ENCODE assay signal across 15 mouse cellular contexts in the genomic region with DNA sequence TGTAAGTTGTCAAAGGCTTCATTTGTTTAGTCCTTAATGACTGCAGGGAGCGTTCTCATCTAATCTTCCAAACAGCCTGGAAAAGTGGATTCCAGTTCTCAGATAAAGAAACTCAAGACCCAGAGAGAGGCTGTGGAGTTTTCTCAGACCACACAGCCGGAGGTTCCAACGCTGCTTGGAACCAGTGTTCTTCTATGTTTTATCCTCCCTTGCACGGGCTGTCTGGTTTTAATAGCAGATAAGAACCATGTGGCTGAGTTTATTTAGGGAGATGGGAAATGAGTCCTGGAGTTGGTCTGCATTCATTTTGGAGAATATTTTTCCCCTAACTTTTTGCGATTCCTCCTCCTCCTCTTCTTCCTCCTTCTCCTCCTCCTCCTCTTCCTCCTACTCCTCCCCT. TPM values are rescaled to one million over a fixed set of nuclear protein-coding genes. Genes with fewer than 3 reads are reported as not detected.
DNase-seq lines count a peak whose midpoint lies in the region; ATAC-seq and TF ChIP-seq lines count a peak whose summit lies in the region.
"Had no signal": no experiment of that assay in that cellular context is flagged by ENCODE, and none has a peak within 500 bp of the region (broad histone marks: within the 10 kb centered on the region; RNA-seq: fewer than 3 reads in every experiment).

No protein-coding gene starts in this region.

- TF ChIP-seq EP300 in CH12.LX (IDR thresholded peaks at IDR 0.05; ENCODE audit: low read length), result no peak

- in situ Hi-C loops in CH12.LX (cut with MboI; ENCODE audit: low pct_ligation_motif_present, low pct_unique_long_range_greater_than_20kb, low sequenced_read_pairs), result no loop called here

- no peak for ATAC-seq in intestine, embryonic 15.5 days
- ATAC-seq in intestine, postnatal 0 days, result no peak
- no peak for ATAC-seq in embryonic facial prominence, embryonic 15.5 days (ENCODE audit: insufficient number of reproducible peaks, low FRiP score, low TSS enrichment, low read depth)
- no peak for ATAC-seq in midbrain, postnatal 0 days (ENCODE audit: low FRiP score)
- ATAC-seq: inflammation-experienced regulatory T-cells, adult 6 months had no signal

- no peak for TF ChIP-seq POLR2A in CH12.LX (IDR thresholded peaks at IDR 0.05; ENCODE audit: low read depth, low read length)

- H3K9me3 ChIP-seq in intestine, embryonic 15.5 days, result no peaks in the 10 kb centered on the region
- no peaks in the 10 kb centered on the region for H3K9me3 ChIP-seq in intestine, postnatal 0 days (ENCODE audit: control insufficient read depth)
- H3K9me3 ChIP-seq in CH12.LX (replicated peaks; ENCODE audit: low read length), result no peaks in the 10 kb centered on the region
- no peaks in the 10 kb centered on the region for H3K9me3 ChIP-seq in embryonic facial prominence, embryonic 15.5 days (replicated peaks)
- no peaks in the 10 kb centered on the region for H3K9me3 ChIP-seq in midbrain, postnatal 0 days (ENCODE audit: low read length)
- H3K9me3 ChIP-seq: liver, embryonic 13.5 days had no signal

- dilution Hi-C loops in CH12.LX (cut with MboI; ENCODE audit: extremely low pct_ligation_motif_present, extremely low pct_unique_long_range_greater_than_20kb, low sequenced_read_pairs), result no loop called here

- H3K4me3 ChIP-seq in intestine, embryonic 15.5 days (replicated peaks), result no peak overlapping the region
- no peak overlapping the region for H3K4me3 ChIP-seq in intestine, postnatal 0 days (ENCODE audit: low read depth, low read length)
- no peak overlapping the region for H3K4me3 ChIP-seq in CH12.LX (replicated peaks in 1 of 3; ENCODE audit: low read depth in 2 of 3, low read length in 2 of 3, poor library complexity in 1 of 3)
- H3K4me3 ChIP-seq in embryonic facial prominence, embryonic 15.5 days (replicated peaks), result no peak overlapping the region
- H3K4me3 ChIP-seq in midbrain, postnatal 0 days (ENCODE audit: low read depth, low read length), result no peak overlapping the region
- H3K4me3 ChIP-seq: liver, embryonic 13.5 days had no signal

- TF ChIP-seq RAD21 in CH12.LX (IDR thresholded peaks at IDR 0.05; ENCODE audit: low read depth, low read length), result no peak

- no peaks in the 10 kb centered on the region for H3K79me2 ChIP-seq in CH12.LX (replicated peaks; ENCODE audit: control insufficient read depth, extremely low read depth, insufficient read depth, poor library complexity, severe bottlenecking)

- H3K4me2 ChIP-seq in intestine, embryonic 15.5 days (replicated peaks), result no peak overlapping the region
- H3K4me2 ChIP-seq in intestine, postnatal 0 days (replicated peaks; ENCODE audit: low read depth), result no peak overlapping the region
- peak overlapping the region; percentile 23; the same call in 1 of the 2 replicates for H3K4me2 ChIP-seq in CH12.LX (ENCODE audit: insufficient read depth, low read depth, poor library complexity, severe bottlenecking)
- 0 out of 2 replicates have a peak overlapping the region, but pooled peaks have one; percentile 9 for H3K4me2 ChIP-seq in embryonic facial prominence, embryonic 15.5 days (replicated peaks)
- no peak overlapping the region for H3K4me2 ChIP-seq in midbrain, postnatal 0 days (ENCODE audit: low read depth, low read length, poor library complexity, severe bottlenecking)
- H3K4me2 ChIP-seq: liver, embryonic 13.5 days; lung, embryonic 14.5 days had no signal

- H3K27me3 ChIP-seq in intestine, embryonic 15.5 days (replicated peaks), result no peaks in the 10 kb centered on the region
- no peaks in the 10 kb centered on the region for H3K27me3 ChIP-seq in intestine, postnatal 0 days (replicated peaks; ENCODE audit: control insufficient read depth, insufficient read depth, low read length)
- H3K27me3 ChIP-seq in CH12.LX (replicated peaks), result no peaks in the 10 kb centered on the region
- H3K27me3 ChIP-seq in embryonic facial prominence, embryonic 15.5 days, result no peaks in the 10 kb centered on the region
- no peaks in the 10 kb centered on the region for H3K27me3 ChIP-seq in midbrain, postnatal 0 days (ENCODE audit: insufficient read depth, low read length)
- H3K27me3 ChIP-seq: liver, embryonic 13.5 days had no signal

- DNase-seq in heart, adult 8-10 months (ENCODE audit: low spot score), result peak; percentile 24
- no peak for DNase-seq in heart, postnatal 4 days
- DNase-seq in CH12.LX (ENCODE audit: extremely low read depth), result no peak
- DNase-seq in midbrain, postnatal 0 days (ENCODE audit: low spot score), result no peak
- DNase-seq in right cerebral cortex, postnatal 10 days (ENCODE audit: low spot score in 2 of 2), result no peak
- DNase-seq: adrenal gland, adult 2 months; cerebellum, adult 9-10 months; liver, embryonic 13.5 days; retina, postnatal 1 day; thymus, postnatal 14 days had no signal

- peak overlapping the region; percentile 13; the same call in 1 of the 2 replicates for H3K27ac ChIP-seq in intestine, embryonic 15.5 days
- no peak overlapping the region for H3K27ac ChIP-seq in intestine, postnatal 0 days (ENCODE audit: low read depth, low read length)
- H3K27ac ChIP-seq in CH12.LX (ENCODE audit: insufficient read depth, low read depth), result no peak overlapping the region
- H3K27ac ChIP-seq in embryonic facial prominence, embryonic 15.5 days (replicated peaks), result peak overlapping the region; percentile 76
- no peak overlapping the region for H3K27ac ChIP-seq in midbrain, postnatal 0 days (ENCODE audit: low read depth, low read length)
- H3K27ac ChIP-seq: liver, embryonic 13.5 days had no signal

- H3K36me3 ChIP-seq in intestine, embryonic 15.5 days, result no peaks in the 10 kb centered on the region
- no peaks in the 10 kb centered on the region for H3K36me3 ChIP-seq in intestine, postnatal 0 days (ENCODE audit: control insufficient read depth, insufficient read depth)
- H3K36me3 ChIP-seq in CH12.LX (replicated peaks in 1 of 2; ENCODE audit: control insufficient read depth in 1 of 2, insufficient read depth in 1 of 2, low read length in 1 of 2), result no peaks in the 10 kb centered on the region
- H3K36me3 ChIP-seq in embryonic facial prominence, embryonic 15.5 days, result no peaks in the 10 kb centered on the region
- H3K36me3 ChIP-seq in midbrain, postnatal 0 days (ENCODE audit: insufficient read depth, low read length), result no peaks in the 10 kb centered on the region
- H3K36me3 ChIP-seq: liver, embryonic 13.5 days had no signal

- H3K9ac ChIP-seq in intestine, embryonic 15.5 days, result no peak overlapping the region
- no peak overlapping the region for H3K9ac ChIP-seq in intestine, postnatal 0 days (ENCODE audit: low read depth, low read length)
- no peak overlapping the region for H3K9ac ChIP-seq in CH12.LX (ENCODE audit: insufficient read depth, low read depth)
- no peak overlapping the region for H3K9ac ChIP-seq in embryonic facial prominence, embryonic 15.5 days
- no peak overlapping the region for H3K9ac ChIP-seq in midbrain, postnatal 0 days (replicated peaks; ENCODE audit: low read length, poor library complexity, severe bottlenecking)
- H3K9ac ChIP-seq: liver, embryonic 13.5 days; lung, embryonic 14.5 days had no signal

- 0 out of 2 replicates have a peak, but pooled peaks cover 3% of the 10 kb centered on the region for H3K4me1 ChIP-seq in intestine, embryonic 15.5 days (replicated peaks)
- no peaks in the 10 kb centered on the region for H3K4me1 ChIP-seq in intestine, postnatal 0 days (replicated peaks; ENCODE audit: control insufficient read depth, insufficient read depth, low read length)
- H3K4me1 ChIP-seq in CH12.LX (ENCODE audit: control insufficient read depth in 1 of 2, insufficient read depth in 2 of 2), result peaks cover 23 to 59% of the 10 kb centered on the region in 2 experiments
- H3K4me1 ChIP-seq in embryonic facial prominence, embryonic 15.5 days, result peaks cover 27% of the 10 kb centered on the region
- no peaks in the 10 kb centered on the region for H3K4me1 ChIP-seq in midbrain, postnatal 0 days (ENCODE audit: insufficient read depth, low read length)
- H3K4me1 ChIP-seq: liver, embryonic 13.5 days had no signal

- no peak for TF ChIP-seq CTCF in intestine, postnatal 0 days (IDR thresholded peaks at IDR 0.05; ENCODE audit: low read depth)
- no peak for TF ChIP-seq CTCF in CH12.LX (conservative IDR thresholded peaks at IDR 0.05 in 1 of 2, IDR thresholded peaks at IDR 0.05 in 1 of 2; ENCODE audit: low read depth in 2 of 2, low read length in 2 of 2)
- TF ChIP-seq CTCF in midbrain, postnatal 0 days (IDR thresholded peaks at IDR 0.05), result no peak

- WGBS in intestine, embryonic 15.5 days, result 47% methylated on average over 5 of the region's 5 CpGs
- 55% methylated on average over 5 of the region's 5 CpGs for WGBS in intestine, postnatal 0 days
- 34% methylated on average over 5 of the region's 5 CpGs for WGBS in embryonic facial prominence, embryonic 15.5 days
- WGBS in midbrain, postnatal 0 days, result 81% methylated on average over 5 of the region's 5 CpGs

TF ChIP-seq in CH12.LX, 34 proteins besides CTCF, POLR2A, EP300 and RAD21 (continues in another document):
- TF ChIP-seq BHLHE40 (IDR thresholded peaks at IDR 0.05; ENCODE audit: low read depth, low read length) (no peak), NELFE (IDR thresholded peaks at IDR 0.05; ENCODE audit: low read depth, low read length) (no peak), SMC3 (IDR thresholded peaks at IDR 0.05; ENCODE audit: low read depth, low read length) (no peak), ZNF384 (IDR thresholded peaks at IDR 0.05; ENCODE audit: low read depth, low read length) (no peak), NRF1 (IDR thresholded peaks at IDR 0.05; ENCODE audit: low read depth, low read length) (no peak), POLR2AphosphoS2 (IDR thresholded peaks at IDR 0.05; ENCODE audit: low read depth, low read length) (no peak), JUND (conservative IDR thresholded peaks at IDR 0.05; ENCODE audit: low read depth, low read length) (no peak), MEF2A (IDR thresholded peaks at IDR 0.05; ENCODE audit: borderline replicate concordance, low read depth, low read length) (no peak), ELF1 (IDR thresholded peaks at IDR 0.05; ENCODE audit: low read depth, low read length) (no peak), MXI1 (IDR thresholded peaks at IDR 0.05; ENCODE audit: low read depth, low read length) (no peak), E2F4 (IDR thresholded peaks at IDR 0.05; ENCODE audit: insufficient replicate concordance, low read depth, low read length) (no peak)

RNA-seq across cellular contexts. Expression of a gene that starts 26.5 kb away (rescaled TPM):
- total RNA-seq in heart, adult 8-10 months (2022), result 10 to 100 TPM in 1 of 4 experiments, 1 to 10 TPM in 3; 7.8 to 10.3 (median 8.3) TPM
- 10 to 100 TPM; 22.0 to 24.5 TPM for total RNA-seq in heart, postnatal 4 days (2021)
- 10.1 and 10.4 TPM in 2 replicates for polyA plus RNA-seq in intestine, embryonic 15.5 days (2015; fragmentation: Nextera tagmentation; extraction: Ambion mirVana)
- polyA plus RNA-seq in intestine, postnatal 0 days (2015; fragmentation: Nextera tagmentation; extraction: Ambion mirVana), result 5.4 and 5.7 TPM in 2 replicates
- total RNA-seq in CH12.LX (2012; rRNA removed) (7.0 and 7.4 TPM in 2 replicates), CH12.LX (2014; rRNA removed) (5.9 and 7.0 TPM in 2 replicates)
- 20.8 and 21.7 TPM in 2 replicates for polyA plus RNA-seq in CH12.LX (2012; ENCODE audit: insufficient read length, low read depth)
- polyA plus RNA-seq in embryonic facial prominence, embryonic 15.5 days (2015; fragmentation: Nextera tagmentation; extraction: Ambion mirVana), result 24.4 and 25.0 TPM in 2 replicates
- total RNA-seq in midbrain, postnatal 0 days (2014; rRNA removed), result 118 and 135 TPM in 2 replicates
- polyA plus RNA-seq in midbrain, postnatal 0 days (2015; fragmentation: Nextera tagmentation; extraction: Ambion mirVana), result 80.3 and 82.1 TPM in 2 replicates

Comparison
In these comparisons a context has a peak if more than half of its experiments do, and no peak if none do; other contexts are left out.
1. H3K27ac ChIP-seq: peak in intestine, embryonic 15.5 days (single experiment) and embryonic facial prominence, embryonic 15.5 days (single experiment); none in intestine, postnatal 0 days (single experiment), CH12.LX (single experiment) and midbrain, postnatal 0 days (single experiment).
2. H3K4me2 ChIP-seq: peak in CH12.LX (single experiment) and embryonic facial prominence, embryonic 15.5 days (single experiment); none in intestine, embryonic 15.5 days (single experiment), intestine, postnatal 0 days (single experiment) and midbrain, postnatal 0 days (single experiment).